Mouse (Mus musculus) liver, embryonic 11.5 days (tissue): ENCODE results near the gene Nrl. TPM values are rescaled to one million over a fixed set of nuclear protein-coding genes. Genes with fewer than 3 reads are reported as not detected.

Experiments
- ATAC-seq: fragments of 200-750 bp; cut with Nextera tagmentation; replicated peaks from 2 replicates; pipeline ENCODE4 v1.8.0; 2017; ENCODE audit warnings: moderate number of reproducible peaks, mild to moderate bottlenecking, moderate TSS enrichment, moderate library complexity; ENCODE audit not compliant: low FRiP score
- DNase-seq: peaks from one replicate; pipeline ENCODE4 v3.0.0-alpha.2; 2017; ENCODE audit warnings: low spot score
- H3K27ac ChIP-seq: fragments of 300-500 bp; sonication (generic); 2 replicates; pipeline ENCODE4 v1.5.1; 2014; ENCODE audit warnings: mild to moderate bottlenecking, low read depth, low read length, control low read depth
- H3K27me3 ChIP-seq: fragments of 300-500 bp; sonication (generic); replicated peaks from 2 replicates; pipeline ENCODE4 v1.6.1; 2014; ENCODE audit warnings: low read length, mixed read lengths; ENCODE audit not compliant: control insufficient read depth, insufficient read depth
- H3K36me3 ChIP-seq: fragments of 300-500 bp; sonication (generic); 2 replicates; pipeline ENCODE4 v1.6.1; 2014; ENCODE audit warnings: mild to moderate bottlenecking, low read length, moderate library complexity, mixed read lengths; ENCODE audit not compliant: control insufficient read depth, insufficient read depth
- H3K4me1 ChIP-seq: fragments of 300-500 bp; sonication (generic); replicated peaks from 2 replicates; pipeline ENCODE4 v1.6.1; 2014; ENCODE audit warnings: low read length, mixed read lengths; ENCODE audit not compliant: control insufficient read depth, insufficient read depth
- H3K4me2 ChIP-seq: fragments of 300-500 bp; sonication (generic); 2 replicates; pipeline ENCODE4 v1.6.1; 2014; ENCODE audit warnings: mild to moderate bottlenecking, control low read depth, moderate library complexity
- H3K4me3 ChIP-seq: fragments of 300-500 bp; sonication (generic); 2 replicates; pipeline ENCODE4 v1.5.1; 2014; ENCODE audit warnings: low read depth, low read length, control low read depth
- H3K9ac ChIP-seq: fragments of 300-500 bp; sonication (generic); 2 replicates; pipeline ENCODE4 v1.6.1; 2014; ENCODE audit warnings: low read depth, low read length, control low read depth
- H3K9me3 ChIP-seq: fragments of 300-500 bp; sonication (generic); 2 replicates; pipeline ENCODE4 v1.6.1; 2016; ENCODE audit warnings: low read length, inconsistent platforms, mixed read lengths; ENCODE audit not compliant: control insufficient read depth
- WGBS: fragments of 180-500 bp; shearing (Covaris S2); extraction: QIAGEN DNeasy Blood & Tissue Kit; methylation state at CpG from one replicate; pipeline ENCODE4 v1.1.7; 2014; 5-methylcytosine and 5-hydroxymethylcytosine counted together
- polyA plus RNA-seq: library from polyadenylated mRNA; unstranded; fragments of >200 nt; fragmentation: Nextera tagmentation; extraction: Ambion mirVana; gene quantifications from 2 replicates; pipeline ENCODE4 v1.2.1, GENCODE M21; 2014

Gene Nrl
- polyA plus RNA-seq, 1 experiment from 2014 or later: not detected

DNA sequence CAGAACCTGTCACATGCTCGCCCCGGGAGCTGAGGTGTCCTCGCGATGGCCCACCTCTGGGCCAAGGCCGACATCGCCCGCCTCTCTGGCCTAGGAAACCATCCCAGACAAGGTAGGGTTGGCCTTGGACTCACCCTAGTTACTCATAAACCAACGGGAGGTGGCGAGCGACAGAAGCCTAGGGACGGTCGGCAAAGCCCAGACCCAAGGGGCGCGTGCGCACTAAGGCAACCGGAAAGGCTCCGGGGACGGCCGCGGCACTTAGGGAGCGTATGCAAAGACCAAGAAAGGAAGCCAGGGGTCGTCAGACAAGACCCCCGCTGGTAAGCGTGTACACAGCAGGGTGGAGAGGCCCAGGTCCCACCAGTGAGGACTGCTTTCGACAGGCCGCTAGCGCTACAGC lies 35.0 kb upstream of the Nrl start, which contains the start of gene Dcaf11:
Gene Dcaf11 (plus strand): TSS at position 208 of the 403 bp plus-strand sequence.
- Histone ChIP-seq H3K4me2 (peak within 1 kb of the TSS; percentile 92), H3K9ac (peak within 1 kb of the TSS; percentile 85), H3K36me3 (peaks cover 5% of the 10 kb centered on the region; the same call in 1 of the 2 replicates), H3K9me3 (no peaks in the 10 kb centered on the region), H3K4me3 (peak within 1 kb of the TSS; percentile 68), H3K27ac (peak within 1 kb of the TSS; percentile 99), H3K27me3 (no peaks in the 10 kb centered on the region), H3K4me1 (peaks cover 24% of the 10 kb centered on the region)
- under 1% methylated on average over 27 of the region's 27 CpGs for WGBS
- ATAC-seq: peak; percentile 77
- peak; percentile 90 for DNase-seq

DNA sequence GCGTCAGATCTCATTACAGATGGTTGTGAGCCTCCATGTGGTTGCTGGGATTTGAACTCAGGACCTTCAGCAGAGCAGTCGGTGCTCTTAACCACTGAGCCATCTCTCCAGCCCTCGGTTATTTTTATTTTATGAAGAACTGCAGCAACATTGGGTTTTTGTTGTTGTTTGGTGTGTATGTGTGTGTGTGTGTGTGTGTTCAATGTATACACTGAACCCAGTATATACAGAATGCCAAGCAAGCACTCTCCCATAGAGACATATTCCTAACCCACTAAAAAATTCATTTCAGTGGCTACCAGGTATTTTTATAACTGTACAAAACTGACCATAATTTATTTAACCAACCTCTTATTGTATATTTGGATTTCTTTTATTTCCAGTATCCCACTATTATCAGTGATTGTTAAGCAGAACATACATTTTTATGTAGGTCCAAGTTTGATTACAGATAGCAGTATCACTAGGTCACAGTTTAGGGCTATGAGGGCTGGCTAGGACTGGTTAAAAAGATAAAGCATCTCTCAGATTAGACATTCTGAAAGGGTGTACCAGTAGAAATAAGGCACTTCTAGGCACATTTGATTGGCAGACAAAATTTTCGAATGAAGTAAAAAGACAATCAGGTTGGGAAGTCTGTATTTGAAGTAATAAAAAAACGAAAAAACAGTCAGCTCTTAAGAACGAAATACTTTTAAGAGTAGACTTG lies 34.1 kb upstream of the Nrl start:
- H3K27ac ChIP-seq: peak overlapping the region; percentile 99
- H3K4me3 ChIP-seq: peak overlapping the region; percentile 68
- no peaks in the 10 kb centered on the region; the same call in 1 of the 2 replicates for H3K36me3 ChIP-seq
- ATAC-seq: peak; percentile 30; the same call in 1 of the 2 replicates
- H3K4me1 ChIP-seq: peaks cover 24% of the 10 kb centered on the region
- H3K27me3 ChIP-seq: no peaks in the 10 kb centered on the region
- H3K9ac ChIP-seq: no peak overlapping the region
- no peak for DNase-seq
- H3K4me2 ChIP-seq: peak overlapping the region; percentile 92
- no peaks in the 10 kb centered on the region for H3K9me3 ChIP-seq
- WGBS: 46% methylated on average over 6 of the region's 6 CpGs

DNA sequence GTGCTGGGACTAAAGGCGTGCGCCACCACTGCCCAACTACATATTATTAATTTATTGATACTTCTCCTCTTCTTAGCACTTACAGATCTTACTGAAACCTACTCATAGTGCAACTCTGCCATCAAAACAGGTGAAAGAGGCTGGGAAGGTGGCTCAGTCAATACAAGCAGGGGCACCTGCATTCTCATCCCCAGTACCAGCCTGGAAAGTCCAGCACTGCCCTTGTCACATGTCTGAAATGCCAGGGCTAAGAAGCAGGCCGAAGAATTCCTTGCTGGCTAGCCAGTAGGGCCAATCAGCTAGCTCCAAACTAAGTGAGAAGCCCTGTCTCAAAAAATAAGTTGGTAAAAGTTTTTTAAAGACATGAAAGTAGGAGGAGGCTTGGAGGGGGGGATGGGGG lies 32.8 kb upstream of the Nrl start:
- Histone ChIP-seq H3K27ac (peak overlapping the region; percentile 57), H3K9ac (peak overlapping the region; percentile 12; the same call in 1 of the 2 replicates), H3K27me3 (no peaks in the 10 kb centered on the region), H3K4me2 (no peak overlapping the region), H3K9me3 (no peaks in the 10 kb centered on the region), H3K4me3 (no peak overlapping the region), H3K36me3 (no peaks in the 10 kb centered on the region), H3K4me1 (peaks cover 24% of the 10 kb centered on the region)
- 90% methylated on average over 3 of the region's 3 CpGs for WGBS
- DNase-seq (no peak), ATAC-seq (no peak)

DNA sequence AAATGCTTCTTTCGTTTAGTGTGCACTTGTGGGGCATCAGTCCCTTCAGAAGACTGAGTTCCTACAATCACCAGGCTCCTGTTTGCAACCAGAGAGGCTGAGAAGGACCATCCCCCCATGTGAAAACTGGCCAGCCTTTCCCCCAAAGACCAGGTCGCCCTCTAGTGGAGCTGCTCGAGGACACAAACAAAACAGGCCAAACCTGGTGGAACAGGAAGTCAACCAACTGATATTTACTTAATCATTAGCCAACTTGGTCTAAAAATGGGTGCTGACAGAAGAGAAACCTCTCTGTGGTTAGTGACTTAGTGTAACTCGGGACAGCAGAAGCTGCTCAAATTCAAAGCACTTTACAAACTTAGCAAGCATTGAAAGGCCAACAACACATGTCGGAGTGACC lies 32.2 kb upstream of the Nrl start:
- Histone ChIP-seq H3K27me3 (no peaks in the 10 kb centered on the region), H3K27ac (peak overlapping the region; percentile 57; the same call in 1 of the 2 replicates), H3K36me3 (no peaks in the 10 kb centered on the region), H3K9ac (no peak overlapping the region), H3K4me2 (0 out of 2 replicates have a peak overlapping the region, but pooled peaks have one; percentile 11), H3K4me1 (peaks cover 22% of the 10 kb centered on the region), H3K9me3 (no peaks in the 10 kb centered on the region), H3K4me3 (no peak overlapping the region)
- ATAC-seq (no peak), DNase-seq (peak; percentile 72)
- WGBS: 24% methylated on average over 5 of the region's 5 CpGs

DNA sequence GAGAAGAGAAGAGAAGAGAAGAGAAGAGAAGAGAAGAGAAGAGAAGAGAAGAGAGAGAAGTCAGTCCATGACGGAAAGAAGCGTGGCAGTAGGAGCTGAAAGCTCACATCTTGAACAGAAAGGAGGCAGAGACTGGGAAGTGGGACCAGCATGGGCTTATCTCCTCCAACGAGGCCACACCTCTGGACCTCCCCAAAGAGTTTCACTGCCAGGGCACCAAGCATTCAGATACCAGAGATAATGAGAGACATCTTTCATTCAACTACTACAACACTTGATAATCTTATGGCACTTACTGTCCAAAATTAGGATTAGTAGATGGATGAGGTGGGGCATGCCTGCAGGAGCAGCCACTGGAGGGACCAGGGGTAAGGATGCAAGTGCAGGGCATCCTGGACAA lies 31.0 kb upstream of the Nrl start:
- WGBS: 66% methylated on average over 3 of the region's 3 CpGs
- Histone ChIP-seq H3K27ac (no peak overlapping the region), H3K27me3 (no peaks in the 10 kb centered on the region), H3K9me3 (no peaks in the 10 kb centered on the region), H3K4me1 (peaks cover 16% of the 10 kb centered on the region), H3K9ac (no peak overlapping the region), H3K4me2 (no peak overlapping the region), H3K4me3 (no peak overlapping the region), H3K36me3 (no peaks in the 10 kb centered on the region)
- ATAC-seq (no peak), DNase-seq (no peak)

DNA sequence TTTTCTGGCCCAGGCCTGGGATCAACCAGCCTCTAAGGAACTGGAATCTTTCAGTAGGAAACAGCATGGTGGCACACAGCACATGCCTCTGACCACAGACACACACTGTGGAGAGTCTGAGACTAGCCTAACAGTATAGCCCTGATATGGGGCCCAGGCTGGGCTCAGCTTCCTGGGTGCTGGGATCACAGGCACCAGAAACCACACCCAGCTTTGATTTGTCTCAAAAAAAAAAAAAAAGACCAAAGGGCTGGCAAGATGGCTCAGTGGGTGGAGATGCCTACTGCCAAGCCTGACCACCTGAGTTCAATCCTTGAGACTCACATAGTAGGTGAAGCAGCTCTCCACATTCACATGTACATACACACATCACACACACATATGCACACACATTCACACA lies 29.9 kb upstream of the Nrl start:
- Histone ChIP-seq H3K4me3 (no peak overlapping the region), H3K27me3 (no peaks in the 10 kb centered on the region), H3K36me3 (no peaks in the 10 kb centered on the region), H3K9ac (no peak overlapping the region), H3K9me3 (no peaks in the 10 kb centered on the region), H3K4me1 (peaks cover 16% of the 10 kb centered on the region), H3K27ac (no peak overlapping the region), H3K4me2 (no peak overlapping the region)
- no peak for DNase-seq
- ATAC-seq: no peak

DNA sequence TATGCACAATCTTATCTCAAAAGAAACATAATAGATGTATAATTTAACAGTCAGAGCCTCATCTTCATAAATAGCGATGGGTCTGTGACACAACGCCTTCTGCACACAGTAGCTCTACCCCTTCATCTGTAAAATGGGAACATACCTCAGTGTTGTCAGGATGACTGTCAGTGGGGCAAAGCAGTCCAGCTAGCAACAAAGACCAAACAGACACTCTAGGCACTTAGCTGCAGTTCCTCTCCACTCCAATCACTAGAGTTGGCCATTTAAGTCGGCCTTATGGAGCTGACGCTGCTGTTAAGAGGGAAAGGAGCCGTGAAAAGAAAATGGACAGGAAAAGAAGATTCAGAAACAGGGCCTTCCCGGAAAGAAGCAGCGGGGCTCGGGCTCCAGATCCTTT lies 27.0 kb upstream of the Nrl start:
- Histone ChIP-seq H3K27me3 (no peaks in the 10 kb centered on the region), H3K4me2 (no peak overlapping the region), H3K27ac (no peak overlapping the region), H3K9me3 (no peaks in the 10 kb centered on the region), H3K4me3 (no peak overlapping the region), H3K4me1 (peaks cover 4% of the 10 kb centered on the region), H3K9ac (no peak overlapping the region), H3K36me3 (peaks cover 16% of the 10 kb centered on the region)
- DNase-seq: no peak
- 90% methylated on average over 8 of the region's 8 CpGs for WGBS
- no peak for ATAC-seq

DNA sequence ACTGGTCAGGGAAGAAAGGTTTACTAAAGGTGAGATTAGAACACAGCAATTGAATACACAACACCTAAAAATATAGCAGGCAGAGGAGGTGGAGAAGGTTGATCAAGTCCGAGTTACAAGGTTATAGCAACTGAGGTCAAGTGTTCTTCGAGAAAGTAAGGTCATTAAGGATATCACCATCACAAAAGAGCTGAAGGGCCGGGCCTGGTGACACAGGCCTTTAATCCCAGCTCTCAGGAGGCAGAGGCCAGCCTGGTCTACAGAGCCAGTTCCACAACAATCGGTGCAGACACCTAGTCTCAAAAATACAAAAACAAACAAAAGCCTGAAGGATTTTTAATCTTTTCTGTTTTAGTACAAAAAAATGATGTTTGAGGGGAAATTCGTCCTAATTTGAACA lies 26.6 kb upstream of the Nrl start:
- Histone ChIP-seq H3K9ac (no peak overlapping the region), H3K4me1 (no peaks in the 10 kb centered on the region; the same call in 1 of the 2 replicates), H3K27ac (no peak overlapping the region), H3K9me3 (no peaks in the 10 kb centered on the region), H3K4me3 (no peak overlapping the region), H3K36me3 (peaks cover 17% of the 10 kb centered on the region), H3K4me2 (no peak overlapping the region), H3K27me3 (no peaks in the 10 kb centered on the region)
- no peak for ATAC-seq
- DNase-seq: no peak
- 74% methylated on average over 5 of the region's 5 CpGs for WGBS

DNA sequence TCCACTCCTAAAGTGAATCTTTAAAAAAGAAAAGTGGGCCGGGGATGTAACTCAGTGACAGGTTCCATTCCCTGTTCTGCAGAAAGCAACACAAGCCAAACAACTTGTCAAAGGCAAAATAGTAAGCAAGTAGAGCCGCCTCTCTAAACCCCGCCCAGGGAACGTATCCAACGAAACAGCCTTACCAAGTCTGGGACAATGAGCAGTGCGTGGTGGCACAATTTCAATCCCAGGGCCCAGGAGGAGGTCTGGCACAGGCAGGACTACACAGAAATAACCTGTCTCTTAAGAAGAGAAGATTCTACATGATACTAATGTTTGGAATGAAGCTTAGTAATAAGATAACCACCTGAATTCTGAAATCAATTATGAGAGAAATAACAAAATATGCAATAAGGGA lies 25.4 kb upstream of the Nrl start:
- Histone ChIP-seq H3K27me3 (no peaks in the 10 kb centered on the region), H3K36me3 (peaks cover 24% of the 10 kb centered on the region), H3K9ac (no peak overlapping the region), H3K4me3 (no peak overlapping the region), H3K4me1 (no peaks in the 10 kb centered on the region), H3K27ac (no peak overlapping the region), H3K9me3 (no peaks in the 10 kb centered on the region), H3K4me2 (no peak overlapping the region)
- 89% methylated on average over 6 of the region's 6 CpGs for WGBS
- ATAC-seq (no peak), DNase-seq (no peak)
